Mouse (Mus musculus) WW6 (cell line): ENCODE measurements around the gene Ak7.

Experiments
- DNase-seq: peaks from one replicate; pipeline ENCODE4 v3.0.0-alpha.2; 2013; ENCODE audit warnings: low read depth, low spot score

Gene Ak7

DNA sequence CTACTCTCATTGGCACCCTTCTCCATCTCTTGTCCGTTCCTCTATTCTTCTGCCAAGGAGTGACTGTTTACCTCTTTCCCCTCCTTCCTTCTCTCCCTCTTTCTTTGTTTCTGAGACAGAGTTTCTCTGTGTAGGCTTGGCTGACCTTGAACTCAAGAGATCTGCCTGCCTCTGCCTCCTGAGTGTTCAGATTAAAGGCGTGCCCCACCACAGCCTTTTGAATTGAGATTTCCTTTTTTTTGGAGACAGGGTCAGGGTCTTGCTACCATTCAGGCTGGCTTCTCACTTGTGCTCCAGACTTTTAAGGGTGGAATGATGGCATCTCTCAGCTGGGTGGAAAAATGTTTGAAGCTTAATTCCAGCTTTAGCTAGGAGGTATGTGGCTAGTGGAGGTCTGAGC lies 81.8 kb downstream of the Ak7 start:
- DNase-seq = no peak

GRCm38 (mm10) chr12:105789885-105790284 lies 84.1 kb downstream of the Ak7 start:
- no peak for DNase-seq

GRCm38 (mm10) chr12:105794896-105795295 lies 89.1 kb downstream of the Ak7 start:
- DNase-seq = no peak

DNA sequence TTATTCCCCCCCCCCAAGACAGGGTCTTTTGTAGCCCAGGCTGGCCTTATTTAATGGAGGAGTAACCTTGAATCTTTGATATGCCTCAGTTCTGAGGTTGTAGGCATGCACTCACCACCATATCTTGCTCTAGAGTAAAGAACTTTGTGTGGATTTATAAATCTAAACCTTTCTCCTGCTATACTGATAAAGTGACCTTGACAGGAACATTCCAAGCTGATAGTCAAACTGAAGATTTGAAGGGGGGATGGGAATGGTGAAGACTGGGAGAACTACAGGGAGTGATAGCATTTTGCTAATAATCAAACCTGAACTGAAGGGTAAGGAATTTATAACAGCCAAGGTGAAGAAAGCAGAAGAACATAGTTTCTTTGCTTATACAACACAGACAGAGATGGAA lies 92.2 kb downstream of the Ak7 start:
- DNase-seq = no peak

DNA sequence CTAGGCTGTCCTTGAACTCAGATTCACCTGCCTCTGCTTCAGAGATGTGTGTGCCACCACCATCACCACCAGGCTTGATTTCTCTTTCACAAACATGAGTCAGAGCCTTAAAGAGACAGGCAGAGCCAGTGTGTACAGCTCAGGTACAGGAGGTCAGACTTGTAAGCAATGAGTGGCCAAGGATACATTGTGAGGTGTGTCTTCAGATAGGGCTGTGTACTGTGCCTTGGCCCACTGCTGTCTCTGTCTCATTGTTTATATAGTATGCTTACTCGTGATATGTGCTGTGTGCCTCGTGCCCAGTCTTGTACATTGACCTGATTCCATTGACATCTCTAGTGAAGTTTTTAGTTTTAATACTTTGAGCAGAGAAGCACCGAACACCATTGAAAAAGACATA lies 100.0 kb downstream of the Ak7 start:
- DNase-seq = no peak

- DNase-seq = no peak
Measured at GRCm38 (mm10) chr12:105806205-105806604, 100.4 kb downstream of the Ak7 start.

DNA sequence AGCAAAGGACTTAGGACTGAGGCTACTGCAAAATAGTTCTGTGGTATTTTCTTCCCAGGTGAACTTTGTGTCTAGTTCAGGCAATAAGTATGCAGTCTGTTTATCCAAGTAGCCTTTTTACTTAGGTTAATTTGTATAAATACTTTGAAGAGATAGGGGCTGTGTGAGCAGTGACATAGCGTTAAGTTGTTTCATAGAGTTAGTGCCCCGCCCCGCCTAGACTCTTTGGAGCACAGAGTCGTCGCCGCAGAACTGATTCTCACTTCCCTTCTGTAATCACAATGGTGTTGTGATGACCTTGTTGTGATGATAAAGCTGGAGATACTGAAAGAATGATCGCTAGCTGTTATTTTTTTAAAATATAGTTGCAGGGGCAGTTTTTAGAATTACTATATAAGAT lies 101.6 kb downstream of the Ak7 start:
- DNase-seq = no peak

- no peak for DNase-seq
Measured at GRCm38 (mm10) chr12:105808945-105809344, 103.2 kb downstream of the Ak7 start.

DNA sequence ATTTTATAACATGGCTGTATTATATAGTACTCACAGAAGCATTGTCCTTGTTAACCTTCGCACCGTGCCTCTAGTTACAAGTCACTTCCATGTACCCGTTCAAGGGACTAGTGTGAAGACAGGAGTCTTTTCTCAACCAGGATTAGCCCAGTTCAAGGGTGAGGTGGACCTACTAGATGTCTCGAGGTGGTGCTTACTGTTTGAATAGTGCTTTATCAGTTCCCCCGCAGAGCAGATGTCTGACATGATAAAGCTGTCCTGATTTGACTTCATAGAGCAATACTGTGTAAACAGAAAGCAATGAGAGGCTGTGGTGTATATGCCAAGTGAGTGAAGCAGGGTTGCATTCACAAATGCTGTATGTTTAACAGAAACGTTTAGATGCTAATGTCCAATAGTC lies 104.8 kb downstream of the Ak7 start:
- DNase-seq = no peak

DNA sequence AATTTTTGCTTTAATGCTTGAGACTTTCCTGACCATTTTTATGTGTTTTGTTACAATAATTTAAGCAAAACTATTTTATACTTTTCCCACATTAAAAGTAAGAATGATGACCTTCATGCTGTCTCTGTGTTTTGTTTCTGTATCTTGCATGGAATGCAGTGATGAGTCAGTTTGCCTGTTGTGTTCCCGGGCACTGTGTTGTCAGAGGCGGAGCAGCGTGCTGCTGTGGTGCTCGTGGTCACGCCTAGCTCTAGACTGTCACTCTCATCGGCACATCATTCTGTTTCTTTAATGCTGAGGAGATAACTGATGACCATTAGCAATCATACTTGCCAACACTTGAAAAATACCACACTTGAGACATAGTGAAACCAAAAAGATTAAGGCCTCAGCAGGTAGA lies 108.2 kb downstream of the Ak7 start:
- no peak for DNase-seq

- no peak for DNase-seq
Measured at GRCm38 (mm10) chr12:105823472-105823871, 117.7 kb downstream of the Ak7 start.

GRCm38 (mm10) chr12:105824743-105825142 lies 119.0 kb downstream of the Ak7 start:
- DNase-seq = no peak

DNA sequence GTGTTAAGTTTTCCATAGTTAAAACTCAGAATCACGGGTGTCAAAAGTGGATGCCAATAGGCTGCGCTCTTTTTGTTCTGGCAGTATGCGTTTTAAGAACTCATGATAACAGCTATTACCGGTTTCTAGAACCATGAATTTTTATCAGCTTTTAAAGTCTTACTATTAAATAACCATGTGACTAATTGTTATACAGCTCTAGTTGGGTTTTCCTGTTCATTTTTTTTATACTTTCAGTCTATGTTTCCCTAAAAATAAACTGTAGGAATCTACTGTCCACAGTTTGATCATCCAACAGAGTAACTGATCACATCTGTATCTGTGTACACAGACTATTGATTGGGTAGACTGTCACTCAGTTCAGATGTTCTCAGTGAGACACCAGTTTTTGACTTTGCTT lies 119.5 kb downstream of the Ak7 start:
- no peak for DNase-seq
